Mouse (Mus musculus) heart, postnatal 0 days (tissue): ENCODE results near the gene Schip1. TPM values are rescaled to one million over a fixed set of nuclear protein-coding genes. Genes with fewer than 3 reads are reported as not detected.

Source experiments
- ATAC-seq: fragments of 200-750 bp; cut with Nextera tagmentation; 2 replicates; pipeline ENCODE4 v1.8.0; 2017; ENCODE audit warnings: low read depth, moderate number of reproducible peaks, moderate library complexity; ENCODE audit not compliant: insufficient read depth
- DNase-seq: peaks from one replicate; pipeline ENCODE4 v3.0.0-alpha.2; 2016; ENCODE audit warnings: low spot score
- H3K27ac ChIP-seq: fragments of 300-500 bp; sonication (generic); 2 replicates; pipeline ENCODE4 v1.5.1; 2014; ENCODE audit warnings: low read depth, mild to moderate bottlenecking
- H3K27me3 ChIP-seq: fragments of 300-500 bp; sonication (generic); 2 replicates; pipeline ENCODE4 v1.6.1; 2014; ENCODE audit warnings: low read length, mixed read lengths; ENCODE audit not compliant: control insufficient read depth, insufficient read depth
- H3K36me3 ChIP-seq: fragments of 300-500 bp; sonication (generic); replicated peaks from 2 replicates; pipeline ENCODE4 v1.6.1; 2014; ENCODE audit warnings: low read length, mixed read lengths; ENCODE audit not compliant: control insufficient read depth, insufficient read depth
- H3K4me1 ChIP-seq: fragments of 300-500 bp; sonication (generic); 2 replicates; pipeline ENCODE4 v1.6.1; 2014; ENCODE audit warnings: antibody characterized with exemption; ENCODE audit not compliant: control insufficient read depth, insufficient read depth
- H3K4me2 ChIP-seq: fragments of 300-500 bp; sonication (generic); 2 replicates; pipeline ENCODE4 v1.6.1; 2014; ENCODE audit warnings: low read depth, mild to moderate bottlenecking, low read length, moderate library complexity
- H3K4me3 ChIP-seq: fragments of 300-500 bp; sonication (generic); 2 replicates; pipeline ENCODE4 v1.5.1; 2014; ENCODE audit warnings: low read depth, low read length
- H3K9ac ChIP-seq: fragments of 300-500 bp; sonication (generic); replicated peaks from 2 replicates; pipeline ENCODE4 v1.6.1; 2014; ENCODE audit warnings: low read depth, low read length, mixed read lengths
- H3K9me3 ChIP-seq: fragments of 300-500 bp; sonication (generic); replicated peaks from 2 replicates; pipeline ENCODE4 v1.6.1; 2016; ENCODE audit warnings: low read length; ENCODE audit not compliant: control insufficient read depth
- CTCF ChIP-seq: IDR thresholded peaks from 2 replicates; pipeline ENCODE4 v1.5.1; 2016; ENCODE audit warnings: antibody characterized with exemption, control low read depth, low read depth
- EP300 ChIP-seq: IDR thresholded peaks from 2 replicates; pipeline ENCODE4 v1.6.1; 2016; ENCODE audit warnings: antibody characterized with exemption, low read depth
- WGBS: fragments of 180-500 bp; shearing (Covaris S2); extraction: QIAGEN DNeasy Blood & Tissue Kit; methylation state at CpG from one replicate; pipeline ENCODE4 v1.1.7; 2014; 5-methylcytosine and 5-hydroxymethylcytosine counted together
- polyA plus RNA-seq: library from polyadenylated mRNA; unstranded; fragments of >200 nt; fragmentation: Nextera tagmentation; extraction: Ambion mirVana; gene quantifications from 2 replicates; pipeline ENCODE4 v1.2.1, GENCODE M21; 2015
- total RNA-seq: library from RNA; depleted of rRNA; stranded (reverse); fragments of >200 nt; gene quantifications from 2 replicates; pipeline ENCODE4 v1.2.3, GENCODE M21; 2014; ENCODE audit warnings: low replicate concordance

Gene Schip1
- total and polyA plus RNA-seq, 2 experiments from 2014 or later = 58.4 to 74.3 TPM

GRCm38 (mm10) chr3:68504838-68505237 lies 440.2 kb downstream of the Schip1 start:
- H3K4me3 ChIP-seq = no peak overlapping the region
- H3K4me1 ChIP-seq = peaks cover 34% of the 10 kb centered on the region
- 65% methylated on average over 3 of the region's 3 CpGs for WGBS

GRCm38 (mm10) chr3:68506769-68507318 lies 442.2 kb downstream of the Schip1 start:
- WGBS = 39% methylated on average over 7 of the region's 7 CpGs
- Histone ChIP-seq H3K4me3 (no peak overlapping the region), H3K9ac (no peak overlapping the region), H3K36me3 (no peaks in the 10 kb centered on the region), H3K27ac (peak overlapping the region; percentile 28; the same call in 1 of the 2 replicates), H3K4me1 (peaks cover 36% of the 10 kb centered on the region), H3K9me3 (no peaks in the 10 kb centered on the region), H3K4me2 (no peak overlapping the region), H3K27me3 (no peaks in the 10 kb centered on the region)
- TF ChIP-seq EP300 = no peak
- no peak for TF ChIP-seq CTCF
- DNase-seq = peak; percentile 59
- ATAC-seq = peak; percentile 18; the same call in 1 of the 2 replicates

More at GRCm38 (mm10) chr3:68504838-68505237, 440.2 kb downstream of the Schip1 start:
- no peak overlapping the region for H3K27ac ChIP-seq
- H3K4me2 ChIP-seq = no peak overlapping the region
- H3K9me3 ChIP-seq = no peaks in the 10 kb centered on the region
- DNase-seq (no peak), ATAC-seq (no peak)
- H3K27me3 ChIP-seq = no peaks in the 10 kb centered on the region
- no peaks in the 10 kb centered on the region for H3K36me3 ChIP-seq
- TF ChIP-seq CTCF (no peak), EP300 (no peak)
- H3K9ac ChIP-seq = no peak overlapping the region

- ATAC-seq (peak; percentile 91), DNase-seq (peak; percentile 81)
- Histone ChIP-seq H3K27ac (peak overlapping the region; percentile 78), H3K27me3 (no peaks in the 10 kb centered on the region), H3K9ac (peak overlapping the region; percentile 27; the same call in 1 of the 2 replicates), H3K4me3 (no peak overlapping the region), H3K4me2 (no peak overlapping the region), H3K4me1 (peaks cover 30% of the 10 kb centered on the region), H3K9me3 (no peaks in the 10 kb centered on the region), H3K36me3 (no peaks in the 10 kb centered on the region)
- TF ChIP-seq CTCF (0 out of 2 replicates have a peak, but pooled peaks have one; percentile 2), EP300 (no peak)
- WGBS = 6% methylated on average over 6 of the region's 6 CpGs
These were observed 444.0 kb downstream of the Schip1 start for GRCm38 (mm10) chr3:68508629-68509028.

GRCm38 (mm10) chr3:68510872-68511271 lies 446.3 kb downstream of the Schip1 start:
- no peaks in the 10 kb centered on the region for H3K9me3 ChIP-seq

GRCm38 (mm10) chr3:68511744-68512143 lies 447.1 kb downstream of the Schip1 start:
- no peaks in the 10 kb centered on the region for H3K27me3 ChIP-seq
- H3K36me3 ChIP-seq = no peaks in the 10 kb centered on the region
- no peak overlapping the region for H3K4me2 ChIP-seq
- DNase-seq (no peak), ATAC-seq (no peak)
- 71% methylated on average over 4 of the region's 4 CpGs for WGBS
- H3K27ac ChIP-seq = no peak overlapping the region
- H3K9me3 ChIP-seq = no peaks in the 10 kb centered on the region
- no peak overlapping the region for H3K4me3 ChIP-seq
- H3K4me1 ChIP-seq = peaks cover 31% of the 10 kb centered on the region
- no peak for TF ChIP-seq EP300
- no peak for TF ChIP-seq CTCF
- H3K9ac ChIP-seq = no peak overlapping the region

More at GRCm38 (mm10) chr3:68510872-68511271, 446.3 kb downstream of the Schip1 start:
- ATAC-seq = no peak
- no peak overlapping the region for H3K4me2 ChIP-seq
- H3K27me3 ChIP-seq = no peaks in the 10 kb centered on the region
- DNase-seq = no peak
- H3K4me3 ChIP-seq = no peak overlapping the region
- 57% methylated on average over 5 of the region's 5 CpGs for WGBS
- no peak overlapping the region for H3K27ac ChIP-seq
- TF ChIP-seq EP300 = no peak
- TF ChIP-seq CTCF = no peak
- no peaks in the 10 kb centered on the region for H3K36me3 ChIP-seq
- H3K9ac ChIP-seq = no peak overlapping the region
- peaks cover 28% of the 10 kb centered on the region for H3K4me1 ChIP-seq

GRCm38 (mm10) chr3:68512327-68512726 lies 447.7 kb downstream of the Schip1 start:
- no peaks in the 10 kb centered on the region for H3K27me3 ChIP-seq
- peaks cover 31% of the 10 kb centered on the region for H3K4me1 ChIP-seq
- H3K4me2 ChIP-seq = no peak overlapping the region
- no peak overlapping the region for H3K27ac ChIP-seq
- TF ChIP-seq EP300 = no peak
- no peak for TF ChIP-seq CTCF
- DNase-seq = no peak
- no peak overlapping the region for H3K9ac ChIP-seq
- H3K9me3 ChIP-seq = no peaks in the 10 kb centered on the region
- no peak overlapping the region for H3K4me3 ChIP-seq
- WGBS = 78% methylated on average over 11 of the region's 11 CpGs
- no peak for ATAC-seq
- no peaks in the 10 kb centered on the region for H3K36me3 ChIP-seq
